9 mouse cellular contexts compared by ENCODE assay signal in the genomic region with DNA sequence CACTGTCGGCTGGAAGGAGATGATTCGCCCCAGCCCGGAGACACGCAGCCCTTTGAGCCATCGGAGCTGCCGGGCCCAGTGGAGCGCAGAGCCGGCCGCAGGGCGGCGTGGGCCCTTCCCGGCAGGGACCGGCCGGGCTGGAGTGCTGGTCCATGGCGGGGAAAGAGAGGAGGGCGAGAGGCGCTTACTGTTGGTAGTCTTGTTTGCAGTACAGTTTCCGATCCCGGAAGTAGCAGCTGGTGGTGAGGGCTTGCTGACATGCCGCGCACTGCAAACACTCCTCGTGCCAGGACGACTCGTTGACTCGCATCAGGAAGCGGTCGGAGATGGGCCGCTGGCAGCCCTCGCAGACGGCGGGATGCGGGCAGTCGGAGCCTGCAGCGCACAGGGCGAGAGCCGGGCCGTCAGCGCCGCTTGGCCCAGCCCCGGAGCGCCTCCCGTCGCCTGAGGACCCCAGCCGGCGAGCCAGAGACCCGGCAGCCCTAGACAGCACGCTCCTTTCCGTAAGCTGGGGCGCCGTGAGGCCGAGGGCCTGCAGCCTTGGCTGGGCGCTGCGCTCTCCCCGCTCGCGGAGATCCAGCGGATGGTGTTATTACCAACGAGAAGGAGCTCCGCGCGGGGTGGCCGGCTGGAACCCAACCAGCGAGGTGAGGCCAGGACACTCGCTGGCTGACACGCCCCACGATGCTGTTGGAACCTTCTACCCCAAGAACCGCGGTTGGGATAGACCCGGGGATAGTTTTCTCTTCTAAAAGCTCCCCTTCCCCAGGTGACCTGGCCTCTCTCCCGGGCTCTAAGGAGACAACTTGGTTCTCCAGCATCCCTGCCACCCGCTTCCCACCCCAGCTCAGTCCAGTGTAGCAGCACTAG. TPM values are rescaled to one million over a fixed set of nuclear protein-coding genes. Genes with fewer than 3 reads are reported as not detected.
DNase-seq lines count a peak whose midpoint lies in the region; ATAC-seq lines count a peak whose summit lies in the region.
"Had no signal": no experiment of that assay in that cellular context is flagged by ENCODE, and none has a peak within 500 bp of the region (broad histone marks: within the 10 kb centered on the region; RNA-seq: fewer than 3 reads in every experiment).

No protein-coding gene starts in this region.

- WGBS in kidney, embryonic 14.5 days: under 1% methylated on average over 71 of the region's 71 CpGs
- under 1% methylated on average over 71 of the region's 71 CpGs for WGBS in forebrain, embryonic 15.5 days
- under 1% methylated on average over 69 of the region's 71 CpGs for WGBS in midbrain, embryonic 14.5 days

- H3K4me2 ChIP-seq in kidney, embryonic 14.5 days (replicated peaks; ENCODE audit: low read depth, low read length): peak overlapping the region; percentile 69
- peak overlapping the region; percentile 31 for H3K4me2 ChIP-seq in forebrain, embryonic 15.5 days (replicated peaks)
- H3K4me2 ChIP-seq in midbrain, embryonic 14.5 days (ENCODE audit: low read length): peak overlapping the region; percentile 29

- H3K27me3 ChIP-seq in kidney, embryonic 14.5 days (ENCODE audit: control insufficient read depth, insufficient read depth, low read length): peaks cover 90% of the 10 kb centered on the region
- peaks cover 92% of the 10 kb centered on the region for H3K27me3 ChIP-seq in forebrain, embryonic 15.5 days
- H3K27me3 ChIP-seq in midbrain, embryonic 14.5 days (ENCODE audit: control insufficient read depth, insufficient read depth, low read length): peaks cover 90% of the 10 kb centered on the region
- H3K27me3 ChIP-seq: Patski had no signal

- no peak for DNase-seq in kidney, adult 8-10 months
- peak; percentile 14 to 42 for DNase-seq in kidney, postnatal 25 days
- DNase-seq in midbrain, embryonic 14.5 days: peak; percentile 63
- DNase-seq in frontal cortex, postnatal 10 days (ENCODE audit: low spot score in 2 of 2): no peak
- no peak for DNase-seq in spleen, postnatal 36 days (ENCODE audit: low spot score in 2 of 2)
- no peak for DNase-seq in cerebellum, adult 11 months

- no peaks in the 10 kb centered on the region for H3K36me3 ChIP-seq in kidney, embryonic 14.5 days (ENCODE audit: control insufficient read depth, insufficient read depth, low read length)
- H3K36me3 ChIP-seq in forebrain, embryonic 15.5 days: no peaks in the 10 kb centered on the region
- no peaks in the 10 kb centered on the region for H3K36me3 ChIP-seq in midbrain, embryonic 14.5 days (ENCODE audit: control insufficient read depth, insufficient read depth, low read length)

- peak overlapping the region; percentile 41 for H3K4me3 ChIP-seq in kidney, embryonic 14.5 days (ENCODE audit: low read length)
- peak overlapping the region; percentile 21 for H3K4me3 ChIP-seq in forebrain, embryonic 15.5 days
- peak overlapping the region; percentile 30 for H3K4me3 ChIP-seq in midbrain, embryonic 14.5 days (replicated peaks; ENCODE audit: low read depth, low read length)

- ATAC-seq in kidney, embryonic 14.5 days (ENCODE audit: low FRiP score, low TSS enrichment): 0 out of 2 replicates have a peak, but pooled peaks have one; percentile 32
- ATAC-seq in forebrain, embryonic 15.5 days (replicated peaks): 0 out of 2 replicates have a peak, but pooled peaks have one; percentile 7
- ATAC-seq in midbrain, embryonic 14.5 days (ENCODE audit: low FRiP score, low TSS enrichment): no peak
- ATAC-seq: Patski had no signal

- H3K9me3 ChIP-seq in kidney, embryonic 14.5 days (ENCODE audit: control insufficient read depth, low read length): no peaks in the 10 kb centered on the region
- H3K9me3 ChIP-seq in forebrain, embryonic 15.5 days: no peaks in the 10 kb centered on the region
- no peaks in the 10 kb centered on the region for H3K9me3 ChIP-seq in midbrain, embryonic 14.5 days (ENCODE audit: control insufficient read depth, low read length)

- peaks cover 14% of the 10 kb centered on the region; the same call in 1 of the 2 replicates for H3K4me1 ChIP-seq in kidney, embryonic 14.5 days (ENCODE audit: control insufficient read depth, insufficient read depth, low read length)
- H3K4me1 ChIP-seq in forebrain, embryonic 15.5 days: peaks cover 38% of the 10 kb centered on the region
- H3K4me1 ChIP-seq in midbrain, embryonic 14.5 days (ENCODE audit: control insufficient read depth, insufficient read depth, low read length): no peaks in the 10 kb centered on the region

- no peak overlapping the region for H3K27ac ChIP-seq in kidney, embryonic 14.5 days (ENCODE audit: low read depth, low read length)
- H3K27ac ChIP-seq in forebrain, embryonic 15.5 days (replicated peaks): no peak overlapping the region
- peak overlapping the region; percentile 57 for H3K27ac ChIP-seq in midbrain, embryonic 14.5 days (replicated peaks; ENCODE audit: low read depth, low read length)

- peak overlapping the region; percentile 57 for H3K9ac ChIP-seq in kidney, embryonic 14.5 days (ENCODE audit: low read depth, low read length)
- no peak overlapping the region for H3K9ac ChIP-seq in forebrain, embryonic 15.5 days (replicated peaks)
- peak overlapping the region; percentile 44 for H3K9ac ChIP-seq in midbrain, embryonic 14.5 days (replicated peaks; ENCODE audit: low read length)

RNA-seq across cellular contexts. Expression of a gene that starts 0.8 kb away (rescaled TPM):
- 1.9 and 2.2 TPM in 2 replicates for polyA plus RNA-seq in kidney, embryonic 14.5 days (2014; fragmentation: Nextera tagmentation; extraction: Ambion mirVana)
- polyA plus RNA-seq in forebrain, embryonic 15.5 days (2015; fragmentation: Nextera tagmentation; extraction: Ambion mirVana): 0.06 and 0.13 TPM in 2 replicates
- polyA plus RNA-seq in midbrain, embryonic 14.5 days (2014; fragmentation: Nextera tagmentation; extraction: Ambion mirVana): 1.7 and 2.3 TPM in 2 replicates

Comparison
In these comparisons a context has a peak if more than half of its experiments do, and no peak if none do; other contexts are left out.
1. DNase-seq: peak in kidney, postnatal 25 days (2 of 2) and midbrain, embryonic 14.5 days (single experiment); none in kidney, adult 8-10 months (0 of 2), frontal cortex, postnatal 10 days (0 of 2), spleen, postnatal 36 days (0 of 2) and cerebellum, adult 11 months (single experiment).
2. Peak in every context shown above with its lines, with median percentiles within 50 percentile points of each other: H3K4me2 ChIP-seq and H3K4me3 ChIP-seq.